Mouse (Mus musculus): ENCODE results near the gene Ifi47. TPM values are rescaled to one million over a fixed set of nuclear protein-coding genes. Genes with fewer than 3 reads are reported as not detected.

Ifi47 gene
- polyA plus RNA-seq, 1 experiment = 26.2 TPM

- H3K4me3 ChIP-seq (replicated peaks; ENCODE audit: control insufficient read depth, low read depth, low read length) = no peak overlapping the region
- WGBS = 53% methylated on average over 6 of the region's 6 CpGs
- H3K4me1 ChIP-seq (ENCODE audit: control insufficient read depth, insufficient read depth, low read length) = no peaks in the 10 kb centered on the region; the same call in 1 of the 2 replicates
- TF ChIP-seq CTCF (IDR thresholded peaks at IDR 0.05; ENCODE audit: control insufficient read depth, insufficient read depth, low read length) (no peak), POLR2A (IDR thresholded peaks at IDR 0.05; ENCODE audit: borderline replicate concordance, control insufficient read depth, low read depth, low read length) (no peak)
- H3K27ac ChIP-seq (ENCODE audit: control insufficient read depth, insufficient read depth, low read depth, low read length, poor library complexity) = no peak overlapping the region; the same call in 1 of the 2 replicates
Observed at GRCm38 (mm10) chr11:49093861-49094660, 17.7 kb downstream of the Ifi47 start.

DNA sequence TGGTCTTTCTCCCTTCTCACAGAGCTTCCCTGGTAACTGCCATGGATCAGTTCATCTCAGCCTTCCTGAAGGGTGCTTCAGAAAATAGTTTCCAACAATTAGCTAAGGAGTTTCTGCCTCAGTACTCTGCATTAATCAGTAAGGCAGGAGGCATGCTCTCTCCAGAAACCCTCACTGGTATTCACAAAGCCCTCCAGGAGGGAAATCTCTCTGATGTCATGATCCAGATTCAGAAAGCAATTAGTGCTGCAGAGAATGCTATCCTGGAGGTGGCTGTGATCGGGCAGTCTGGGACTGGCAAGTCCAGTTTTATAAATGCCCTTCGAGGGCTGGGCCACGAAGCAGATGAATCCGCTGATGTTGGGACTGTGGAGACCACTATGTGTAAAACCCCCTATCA lies 19.0 kb downstream of the Ifi47 start:
- Histone ChIP-seq H3K4me1 (ENCODE audit: control insufficient read depth, insufficient read depth, low read length) (no peaks in the 10 kb centered on the region; the same call in 1 of the 2 replicates), H3K27ac (ENCODE audit: control insufficient read depth, insufficient read depth, low read depth, low read length, poor library complexity) (no peak overlapping the region), H3K4me3 (replicated peaks; ENCODE audit: control insufficient read depth, low read depth, low read length) (no peak overlapping the region)
- 95% methylated on average over 4 of the region's 4 CpGs for WGBS
- TF ChIP-seq POLR2A (IDR thresholded peaks at IDR 0.05; ENCODE audit: borderline replicate concordance, control insufficient read depth, low read depth, low read length) (no peak), CTCF (IDR thresholded peaks at IDR 0.05; ENCODE audit: control insufficient read depth, insufficient read depth, low read length) (no peak)

- TF ChIP-seq POLR2A (IDR thresholded peaks at IDR 0.05; ENCODE audit: borderline replicate concordance, control insufficient read depth, low read depth, low read length) = no peak
- Histone ChIP-seq H3K27ac (ENCODE audit: control insufficient read depth, insufficient read depth, low read depth, low read length, poor library complexity) (no peak overlapping the region), H3K4me3 (replicated peaks; ENCODE audit: control insufficient read depth, low read depth, low read length) (no peak overlapping the region), H3K4me1 (ENCODE audit: control insufficient read depth, insufficient read depth, low read length) (peaks cover 2% of the 10 kb centered on the region)
- 65% methylated on average over 3 of the region's 3 CpGs for WGBS
Observed at GRCm38 (mm10) chr11:49100409-49100808, 24.0 kb downstream of the Ifi47 start.

- TF ChIP-seq CTCF (IDR thresholded peaks at IDR 0.05; ENCODE audit: control insufficient read depth, insufficient read depth, low read length) (no peak), POLR2A (IDR thresholded peaks at IDR 0.05; ENCODE audit: borderline replicate concordance, control insufficient read depth, low read depth, low read length) (no peak)
- no peak overlapping the region for H3K4me3 ChIP-seq (replicated peaks; ENCODE audit: control insufficient read depth, low read depth, low read length)
- H3K4me1 ChIP-seq (ENCODE audit: control insufficient read depth, insufficient read depth, low read length) = peaks cover 2% of the 10 kb centered on the region
- WGBS = 32% methylated on average over 5 of the region's 5 CpGs
- peak overlapping the region; percentile 9; the same call in 1 of the 2 replicates for H3K27ac ChIP-seq (ENCODE audit: control insufficient read depth, insufficient read depth, low read depth, low read length, poor library complexity)
Observed at GRCm38 (mm10) chr11:49101500-49101899, 25.1 kb downstream of the Ifi47 start.

DNA sequence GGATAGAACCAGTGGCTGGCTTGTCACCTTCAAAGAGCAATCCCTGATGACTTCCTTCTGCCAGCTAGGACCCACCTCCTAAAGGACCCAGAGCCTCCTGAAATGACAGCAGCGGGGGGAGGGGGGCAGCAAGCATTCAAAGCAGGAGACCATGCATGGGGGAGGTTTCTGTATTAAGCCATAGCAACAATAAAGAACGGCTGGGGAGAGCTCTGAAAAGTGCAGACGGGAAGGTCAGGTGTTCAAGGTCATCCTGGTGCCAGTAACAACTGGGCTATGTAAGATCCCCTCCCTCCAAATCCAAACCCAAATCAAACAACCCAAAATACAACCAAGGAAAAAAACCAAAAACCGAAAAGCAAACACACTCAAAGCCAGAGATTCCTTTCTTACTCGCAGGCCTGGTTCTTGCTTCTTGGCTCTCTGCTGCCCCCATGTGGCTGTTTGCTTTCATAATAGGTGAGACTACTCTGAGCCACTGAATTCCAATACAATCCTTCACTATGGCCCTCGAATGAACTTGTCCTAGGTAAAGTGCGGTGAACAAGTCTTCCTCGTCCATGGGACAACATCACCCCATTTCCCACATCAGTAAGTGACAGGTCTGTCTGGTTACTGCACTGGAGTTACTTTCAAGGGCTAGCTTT lies 26.8 kb downstream of the Ifi47 start:
- no peak overlapping the region for H3K4me3 ChIP-seq (replicated peaks; ENCODE audit: control insufficient read depth, low read depth, low read length)
- TF ChIP-seq CTCF (IDR thresholded peaks at IDR 0.05; ENCODE audit: control insufficient read depth, insufficient read depth, low read length) (peak; percentile 90), POLR2A (IDR thresholded peaks at IDR 0.05; ENCODE audit: borderline replicate concordance, control insufficient read depth, low read depth, low read length) (no peak)
- 26% methylated on average over 8 of the region's 8 CpGs for WGBS
- H3K4me1 ChIP-seq (ENCODE audit: control insufficient read depth, insufficient read depth, low read length) = peaks cover 2% of the 10 kb centered on the region
- H3K27ac ChIP-seq (ENCODE audit: control insufficient read depth, insufficient read depth, low read depth, low read length, poor library complexity) = no peak overlapping the region

DNA sequence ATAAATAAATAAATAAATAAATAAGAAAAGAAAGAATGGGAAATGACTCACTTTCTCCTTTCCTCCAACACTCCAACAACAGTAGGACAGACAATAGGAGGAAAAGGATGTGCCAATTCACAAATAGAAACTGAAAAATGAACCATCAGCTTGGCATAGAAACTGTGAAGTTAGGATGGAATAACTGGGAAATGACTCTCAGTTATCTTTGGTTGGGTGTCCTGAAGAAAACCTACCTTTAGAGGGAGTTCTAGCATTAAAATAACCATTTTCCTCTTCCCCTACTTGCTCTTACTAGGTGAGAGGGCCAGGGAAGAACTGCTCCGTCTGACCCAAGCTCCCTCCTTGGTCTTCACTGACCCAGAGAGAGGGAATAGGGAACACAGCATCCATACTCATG lies 29.4 kb downstream of the Ifi47 start:
- Histone ChIP-seq H3K27ac (ENCODE audit: control insufficient read depth, insufficient read depth, low read depth, low read length, poor library complexity) (no peak overlapping the region), H3K4me3 (replicated peaks; ENCODE audit: control insufficient read depth, low read depth, low read length) (no peak overlapping the region), H3K4me1 (ENCODE audit: control insufficient read depth, insufficient read depth, low read length) (peaks cover 2% of the 10 kb centered on the region)
- WGBS = 52% methylated on average over 1 of the region's 1 CpGs
- TF ChIP-seq POLR2A (IDR thresholded peaks at IDR 0.05; ENCODE audit: borderline replicate concordance, control insufficient read depth, low read depth, low read length) (no peak), CTCF (IDR thresholded peaks at IDR 0.05; ENCODE audit: control insufficient read depth, insufficient read depth, low read length) (no peak)

- no peak for TF ChIP-seq POLR2A (IDR thresholded peaks at IDR 0.05; ENCODE audit: borderline replicate concordance, control insufficient read depth, low read depth, low read length)
- TF ChIP-seq CTCF (IDR thresholded peaks at IDR 0.05; ENCODE audit: control insufficient read depth, insufficient read depth, low read length) = no peak
- 66% methylated on average over 10 of the region's 10 CpGs for WGBS
- Histone ChIP-seq H3K4me1 (ENCODE audit: control insufficient read depth, insufficient read depth, low read length) (no peaks in the 10 kb centered on the region; the same call in 1 of the 2 replicates), H3K27ac (ENCODE audit: control insufficient read depth, insufficient read depth, low read depth, low read length, poor library complexity) (no peak overlapping the region), H3K4me3 (replicated peaks; ENCODE audit: control insufficient read depth, low read depth, low read length) (no peak overlapping the region)
Observed at GRCm38 (mm10) chr11:49107650-49108537, 31.5 kb downstream of the Ifi47 start.

- TF ChIP-seq POLR2A (IDR thresholded peaks at IDR 0.05; ENCODE audit: borderline replicate concordance, control insufficient read depth, low read depth, low read length) (no peak), CTCF (IDR thresholded peaks at IDR 0.05; ENCODE audit: control insufficient read depth, insufficient read depth, low read length) (peak; percentile 58)
- H3K4me3 ChIP-seq (replicated peaks; ENCODE audit: control insufficient read depth, low read depth, low read length) = no peak overlapping the region
- WGBS = 37% methylated on average over 1 of the region's 1 CpGs
- H3K4me1 ChIP-seq (ENCODE audit: control insufficient read depth, insufficient read depth, low read length) = no peaks in the 10 kb centered on the region; the same call in 1 of the 2 replicates
- H3K27ac ChIP-seq (ENCODE audit: control insufficient read depth, insufficient read depth, low read depth, low read length, poor library complexity) = no peak overlapping the region
Observed at GRCm38 (mm10) chr11:49108833-49109232, 32.4 kb downstream of the Ifi47 start.
